Mouse (Mus musculus) CH12F3 (cell line): ENCODE results near the gene Klhl29.

Experiments
- in situ Hi-C: fragments of 300-500 bp; cut with MboI; formaldehyde crosslinking; loops from 2 replicates; pipeline ENCODE4 v1.14.3; 2020; ENCODE audit warnings: low sequenced_read_pairs

The Klhl29 gene

GRCm38 (mm10) chr12:5070131-5070530, 305.4 kb downstream of the Klhl29 start:
- in situ Hi-C loops: no loop called here

DNA sequence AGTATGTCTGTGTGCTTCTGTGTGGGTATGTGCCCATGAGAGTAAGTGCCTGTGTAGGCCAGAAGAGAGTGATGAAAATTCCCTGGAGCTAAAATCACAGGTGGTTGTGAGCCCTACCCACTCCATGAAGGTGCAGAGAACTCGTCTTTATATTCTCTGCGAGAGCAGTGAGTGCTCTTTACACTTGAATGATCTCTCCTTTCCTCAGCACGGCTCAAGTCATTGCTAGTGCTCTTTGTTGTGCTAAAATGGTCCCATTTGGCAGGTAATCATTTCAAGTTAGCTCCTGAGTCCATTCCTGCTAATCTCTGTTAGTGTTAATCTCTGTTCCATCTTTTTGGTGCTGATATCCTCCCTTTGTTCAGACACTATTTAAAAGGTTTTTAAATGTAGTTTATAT, 307.9 kb downstream of the Klhl29 start:
- in situ Hi-C loops: no loop called here

DNA sequence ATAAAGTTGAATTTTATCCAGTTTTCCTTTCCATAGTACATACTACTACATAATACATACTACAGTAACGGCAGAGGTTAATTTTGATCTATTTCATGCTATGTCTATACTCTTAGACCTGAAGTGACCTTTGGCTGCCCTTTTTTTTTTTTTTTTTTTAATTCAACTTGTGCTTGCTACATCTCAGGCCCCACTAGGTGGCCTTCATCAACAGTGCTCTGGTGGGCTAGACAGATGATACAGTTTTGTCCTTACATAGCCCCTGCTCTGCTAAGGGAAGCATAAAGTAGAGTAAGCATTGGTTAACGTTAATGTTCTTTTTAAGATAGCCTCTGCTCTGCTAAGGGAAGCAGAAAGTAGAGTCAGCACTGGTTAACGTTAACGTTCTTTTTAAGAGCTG, 327.4 kb downstream of the Klhl29 start:
- in situ Hi-C loops: no loop called here

GRCm38 (mm10) chr12:5044141-5044540, 331.3 kb downstream of the Klhl29 start:
- in situ Hi-C loops: no loop called here

- in situ Hi-C loops: no loop called here
Measured at GRCm38 (mm10) chr12:5038008-5038407, 337.5 kb downstream of the Klhl29 start.

GRCm38 (mm10) chr12:5029035-5029434, 346.4 kb downstream of the Klhl29 start:
- in situ Hi-C loops: no loop called here
